Mouse (Mus musculus) lung, embryonic 16.5 days (tissue): Measurements from ENCODE around the gene Il10. TPM values are rescaled to one million over a fixed set of nuclear protein-coding genes. Genes with fewer than 3 reads are reported as not detected.

Experiments used
- ATAC-seq: fragments of 200-750 bp; cut with Nextera tagmentation; 2 replicates; pipeline ENCODE4 v1.8.0; 2017; ENCODE audit warnings: low read depth, mild to moderate bottlenecking, moderate library complexity
- H3K27ac ChIP-seq: fragments of 300-500 bp; sonication (generic); 2 replicates; pipeline ENCODE4 v1.5.1; 2014; ENCODE audit warnings: mild to moderate bottlenecking, control low read depth, low read length
- H3K27me3 ChIP-seq: fragments of 300-500 bp; sonication (generic); 2 replicates; pipeline ENCODE4 v1.6.1; 2014; ENCODE audit warnings: low read depth, low read length, mixed read lengths; ENCODE audit not compliant: control insufficient read depth, insufficient read depth
- H3K36me3 ChIP-seq: fragments of 300-500 bp; sonication (generic); 2 replicates; pipeline ENCODE4 v1.6.1; 2014; ENCODE audit warnings: low read length; ENCODE audit not compliant: control insufficient read depth, insufficient read depth
- H3K4me1 ChIP-seq: fragments of 300-500 bp; sonication (generic); replicated peaks from 2 replicates; pipeline ENCODE4 v1.6.1; 2014; ENCODE audit warnings: low read length, mixed read lengths; ENCODE audit not compliant: control insufficient read depth, insufficient read depth
- H3K4me2 ChIP-seq: fragments of 300-500 bp; sonication (generic); 2 replicates; pipeline ENCODE4 v1.6.1; 2014; ENCODE audit warnings: low read depth, low read length, control low read depth
- H3K4me3 ChIP-seq: fragments of 300-500 bp; sonication (generic); 2 replicates; pipeline ENCODE4 v1.5.1; 2014; ENCODE audit warnings: mild to moderate bottlenecking, low read length, control low read depth
- H3K9ac ChIP-seq: fragments of 300-500 bp; sonication (generic); 2 replicates; pipeline ENCODE4 v1.6.1; 2014; ENCODE audit warnings: low read length, control low read depth
- H3K9me3 ChIP-seq: fragments of 300-500 bp; sonication (generic); 2 replicates; pipeline ENCODE4 v1.6.1; 2016; ENCODE audit warnings: low read length; ENCODE audit not compliant: control insufficient read depth
- WGBS: fragments of 180-500 bp; shearing (Covaris S2); extraction: QIAGEN DNeasy Blood & Tissue Kit; methylation state at CpG from one replicate; pipeline ENCODE4 v1.1.7; 2014; 5-methylcytosine and 5-hydroxymethylcytosine counted together
- polyA plus RNA-seq: library from polyadenylated mRNA; unstranded; fragments of >200 nt; fragmentation: Nextera tagmentation; extraction: Ambion mirVana; gene quantifications from 2 replicates; pipeline ENCODE4 v1.2.1, GENCODE M21; 2015

The Il10 gene
- polyA plus RNA-seq, 1 experiment from 2014 or later: not detected

DNA sequence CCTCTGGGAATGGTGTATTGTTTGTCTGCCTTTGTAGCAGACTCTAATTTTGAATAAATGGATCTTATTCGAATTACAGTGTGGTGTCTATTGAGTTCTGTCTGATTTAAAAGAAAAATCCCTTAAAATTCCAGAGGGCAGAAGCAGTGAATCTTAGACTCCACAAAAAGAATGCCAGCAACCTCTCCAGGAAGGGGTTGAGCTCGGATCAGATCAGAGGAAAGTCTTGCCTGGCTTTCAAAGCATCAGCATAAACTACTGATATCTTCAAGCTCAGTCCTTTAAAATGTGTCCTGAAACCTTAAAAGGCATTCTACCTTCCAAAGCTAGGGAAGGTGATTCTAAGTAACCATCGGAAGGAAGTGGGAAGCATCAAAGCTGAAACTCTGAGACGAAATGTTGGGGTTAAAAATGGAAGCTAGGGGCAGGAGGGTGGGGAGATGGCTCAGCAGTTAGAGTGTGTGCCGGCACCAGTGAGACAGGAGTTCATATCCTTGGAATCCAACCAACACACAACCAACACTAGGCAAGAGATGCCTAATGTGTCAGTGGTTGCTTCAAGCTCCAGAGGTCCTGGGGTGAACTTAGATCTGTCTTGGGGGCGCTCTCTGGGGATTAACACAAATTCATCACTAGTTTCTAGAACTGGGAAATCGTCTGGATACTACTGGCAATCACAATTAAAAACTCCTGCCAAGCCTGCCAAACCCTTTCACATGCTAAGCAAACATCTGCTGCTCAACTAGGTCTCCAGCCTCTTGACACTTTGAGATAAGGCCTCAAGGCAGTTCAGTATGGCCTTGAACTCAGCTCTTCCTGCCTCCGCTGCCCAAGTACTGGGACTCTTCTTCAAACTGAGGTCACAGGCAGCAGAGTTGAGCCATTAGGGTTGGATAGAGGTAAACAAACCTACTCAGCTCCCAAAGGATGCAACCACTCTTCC, 5.5 kb downstream of the Il10 start:
- Histone ChIP-seq H3K9ac (no peak overlapping the region), H3K27ac (no peak overlapping the region), H3K4me1 (no peaks in the 10 kb centered on the region), H3K27me3 (no peaks in the 10 kb centered on the region), H3K4me3 (no peak overlapping the region), H3K9me3 (no peaks in the 10 kb centered on the region), H3K36me3 (no peaks in the 10 kb centered on the region), H3K4me2 (no peak overlapping the region)
- no peak for ATAC-seq
- WGBS: 62% methylated on average over 8 of the region's 8 CpGs

DNA sequence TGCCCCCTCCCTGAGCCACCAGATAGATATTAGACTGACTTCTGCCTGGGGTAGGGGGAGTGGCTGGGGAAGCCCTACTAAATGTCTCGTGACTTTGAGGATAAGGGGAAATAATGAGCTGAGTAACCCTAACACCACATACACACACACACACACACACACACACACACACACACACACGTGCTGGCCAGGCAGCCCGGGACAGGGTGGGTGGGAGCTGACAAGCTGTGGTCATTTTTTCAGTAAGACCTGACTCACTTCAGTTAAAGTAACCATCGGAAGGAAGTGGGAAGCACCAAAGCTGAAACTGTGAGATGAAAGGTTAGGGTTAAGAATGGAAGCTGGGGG, 6.2 kb downstream of the Il10 start:
- Histone ChIP-seq H3K36me3 (no peaks in the 10 kb centered on the region), H3K4me3 (no peak overlapping the region), H3K27ac (no peak overlapping the region), H3K27me3 (no peaks in the 10 kb centered on the region), H3K9me3 (no peaks in the 10 kb centered on the region), H3K4me1 (no peaks in the 10 kb centered on the region), H3K4me2 (no peak overlapping the region), H3K9ac (no peak overlapping the region)
- WGBS: 52% methylated on average over 4 of the region's 4 CpGs
- no peak for ATAC-seq

DNA sequence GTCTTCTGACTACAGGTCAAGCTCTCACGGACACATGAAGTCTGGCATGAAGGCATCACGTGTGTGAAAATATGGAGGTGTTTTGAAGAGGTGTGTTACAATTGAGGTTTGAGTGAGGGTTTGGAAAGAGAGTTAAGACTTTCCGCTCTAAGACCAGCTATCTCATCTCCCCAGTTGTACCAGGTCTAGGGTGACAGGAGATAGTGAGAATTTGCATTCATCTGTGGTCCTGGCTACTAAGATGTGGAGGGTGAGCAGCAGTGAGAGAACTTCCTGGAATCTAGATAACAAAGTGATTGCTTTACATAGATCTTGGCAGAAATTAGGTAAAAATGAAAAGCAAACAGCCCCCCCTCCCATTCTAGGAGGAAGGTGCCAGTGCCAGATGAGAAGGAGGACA, 9.6 kb downstream of the Il10 start:
- no peak for ATAC-seq
- WGBS: 72% methylated on average over 3 of the region's 3 CpGs
- H3K4me2 ChIP-seq: no peak overlapping the region

DNA sequence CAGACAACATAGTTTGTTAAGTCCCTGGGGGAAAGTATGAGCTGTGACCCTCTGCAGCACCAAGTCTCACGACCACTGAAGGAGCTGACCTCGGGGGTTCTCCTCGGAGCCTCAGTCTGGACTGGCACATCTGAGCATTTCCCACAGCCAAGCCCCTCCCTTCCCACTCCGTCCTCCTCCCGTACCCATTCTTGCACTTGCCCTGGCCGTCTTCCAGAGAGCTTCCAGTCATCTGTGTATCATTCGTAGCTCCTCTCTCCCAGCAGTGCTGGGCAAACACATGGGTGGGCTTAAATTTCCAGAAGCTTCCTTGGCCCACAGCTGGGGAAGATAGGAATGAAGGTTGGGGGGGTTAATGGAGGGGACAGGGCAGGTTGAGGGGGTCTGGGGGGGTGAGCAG, 10.6 kb downstream of the Il10 start:
- 20% methylated on average over 7 of the region's 7 CpGs for WGBS
- H3K27ac ChIP-seq: no peak overlapping the region
- ATAC-seq: no peak

More for the DNA sequence above, 9.6 kb downstream of the Il10 start:
- no peaks in the 10 kb centered on the region for H3K27me3 ChIP-seq
- H3K4me3 ChIP-seq: no peak overlapping the region
- H3K27ac ChIP-seq: no peak overlapping the region
- H3K9me3 ChIP-seq: no peaks in the 10 kb centered on the region
- no peaks in the 10 kb centered on the region for H3K4me1 ChIP-seq
- no peaks in the 10 kb centered on the region for H3K36me3 ChIP-seq
- no peak overlapping the region for H3K9ac ChIP-seq

DNA sequence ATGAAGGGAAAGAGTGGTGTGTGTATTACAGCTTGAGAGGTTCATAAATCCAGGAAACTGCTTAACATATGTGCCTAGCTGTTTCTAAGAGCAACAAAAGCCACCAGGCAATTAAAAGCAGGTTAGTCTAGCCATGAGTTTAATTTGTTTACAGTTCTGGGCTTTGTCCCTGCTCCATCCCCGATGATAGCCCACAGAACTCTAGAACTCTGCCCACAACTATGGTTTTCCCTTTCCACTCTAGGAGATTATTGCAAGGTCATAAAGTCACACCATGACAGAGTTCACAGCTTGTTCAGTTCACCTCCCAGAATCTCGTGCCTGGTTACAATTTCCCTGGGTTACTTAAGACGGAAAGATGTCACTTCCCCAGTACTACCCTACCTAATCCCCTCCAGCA, 11.6 kb downstream of the Il10 start:
- H3K4me1 ChIP-seq: no peaks in the 10 kb centered on the region
- no peak overlapping the region for H3K4me3 ChIP-seq
- no peak for ATAC-seq
- no peak overlapping the region for H3K9ac ChIP-seq
- no peak overlapping the region for H3K4me2 ChIP-seq
- no peaks in the 10 kb centered on the region for H3K27me3 ChIP-seq
- 55% methylated on average over 3 of the region's 3 CpGs for WGBS
- H3K36me3 ChIP-seq: no peaks in the 10 kb centered on the region
- no peaks in the 10 kb centered on the region for H3K9me3 ChIP-seq
- no peak overlapping the region for H3K27ac ChIP-seq

More for the DNA sequence above, 10.6 kb downstream of the Il10 start:
- Histone ChIP-seq H3K9ac (no peak overlapping the region), H3K9me3 (no peaks in the 10 kb centered on the region), H3K4me1 (no peaks in the 10 kb centered on the region), H3K36me3 (no peaks in the 10 kb centered on the region), H3K4me2 (no peak overlapping the region), H3K27me3 (no peaks in the 10 kb centered on the region), H3K4me3 (no peak overlapping the region)

DNA sequence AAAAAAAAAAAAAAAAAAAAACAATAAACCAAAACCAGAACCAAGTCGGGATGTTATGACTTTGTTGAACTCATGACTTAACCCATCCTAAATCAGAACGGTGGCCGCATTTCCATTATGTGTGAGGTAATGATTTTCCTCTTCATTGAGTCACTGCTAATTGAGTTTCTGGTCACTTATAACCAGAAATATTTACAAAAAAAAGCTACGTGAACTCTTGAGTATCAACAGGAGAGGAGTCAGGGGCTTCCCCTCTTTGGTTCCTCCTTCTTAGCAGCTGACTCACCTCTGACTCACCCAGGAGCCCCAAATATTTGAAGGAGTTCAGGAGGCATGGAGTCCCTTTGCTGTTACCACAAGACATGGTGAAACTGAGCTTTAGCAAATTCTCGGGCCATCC, 18.4 kb downstream of the Il10 start:
- H3K4me3 ChIP-seq: no peak overlapping the region
- H3K27me3 ChIP-seq: no peaks in the 10 kb centered on the region
- H3K9me3 ChIP-seq: no peaks in the 10 kb centered on the region
- H3K4me1 ChIP-seq: no peaks in the 10 kb centered on the region
- WGBS: 88% methylated on average over 5 of the region's 5 CpGs
- H3K27ac ChIP-seq: no peak overlapping the region
- H3K36me3 ChIP-seq: no peaks in the 10 kb centered on the region
- no peak overlapping the region for H3K9ac ChIP-seq
- no peak overlapping the region for H3K4me2 ChIP-seq
- no peak for ATAC-seq

DNA sequence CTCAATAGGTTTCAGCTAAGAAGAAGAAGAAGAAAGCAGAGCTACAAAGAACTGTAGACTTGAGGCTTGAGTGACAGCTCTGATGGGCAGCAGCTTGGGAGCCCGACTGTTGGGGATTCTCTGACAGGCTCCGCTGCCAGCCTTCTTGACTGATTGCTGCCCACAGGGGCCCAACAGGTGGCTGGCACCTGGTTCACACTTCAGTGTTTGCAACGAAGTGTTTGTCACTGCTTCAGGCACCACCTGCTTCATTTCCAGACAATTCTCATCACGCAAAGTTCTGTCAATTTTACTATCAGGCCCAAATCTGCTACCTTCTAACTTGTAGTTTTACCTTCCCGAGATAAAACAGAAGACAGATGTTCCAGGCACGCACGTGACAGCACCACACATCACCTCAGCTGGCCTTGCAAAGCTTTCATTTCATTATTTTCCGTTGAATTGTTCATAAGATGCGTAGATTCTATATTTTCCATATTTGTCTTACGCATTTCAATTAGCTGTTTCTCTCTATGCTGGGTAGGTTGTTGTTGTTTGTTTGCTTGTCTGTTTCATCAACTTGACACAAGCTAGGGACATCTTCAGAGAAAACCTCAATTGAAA, 18.9 kb downstream of the Il10 start:
- H3K27me3 ChIP-seq: no peaks in the 10 kb centered on the region
- H3K4me1 ChIP-seq: no peaks in the 10 kb centered on the region
- H3K4me2 ChIP-seq: no peak overlapping the region
- H3K27ac ChIP-seq: no peak overlapping the region
- no peak overlapping the region for H3K4me3 ChIP-seq
- H3K9me3 ChIP-seq: no peaks in the 10 kb centered on the region
- WGBS: 74% methylated on average over 10 of the region's 10 CpGs
- no peaks in the 10 kb centered on the region for H3K36me3 ChIP-seq
- H3K9ac ChIP-seq: no peak overlapping the region
- ATAC-seq: no peak

DNA sequence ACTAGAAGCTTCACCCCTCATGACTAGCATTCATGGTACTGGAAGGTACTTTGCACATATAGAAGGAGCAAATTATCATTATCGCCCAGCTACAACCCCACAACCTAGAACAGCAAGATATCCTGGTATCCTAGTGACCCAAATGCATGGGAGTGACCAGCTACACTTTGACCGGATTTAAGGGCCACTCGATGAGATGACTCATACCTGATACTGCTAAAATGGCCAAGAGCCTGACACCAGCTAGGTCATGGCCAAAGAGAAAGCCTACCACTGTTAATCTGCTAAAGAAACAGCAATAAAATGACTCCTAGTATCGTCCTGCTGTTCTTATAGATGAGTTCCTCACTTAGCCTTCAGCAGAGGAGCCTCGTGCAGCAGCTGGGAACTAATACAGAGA, 19.8 kb downstream of the Il10 start:
- H3K36me3 ChIP-seq: no peaks in the 10 kb centered on the region
- 85% methylated on average over 5 of the region's 5 CpGs for WGBS
- H3K9ac ChIP-seq: no peak overlapping the region
- H3K4me1 ChIP-seq: no peaks in the 10 kb centered on the region
- H3K27ac ChIP-seq: no peak overlapping the region
- no peak overlapping the region for H3K4me2 ChIP-seq
- no peak overlapping the region for H3K4me3 ChIP-seq
- ATAC-seq: no peak
- H3K27me3 ChIP-seq: no peaks in the 10 kb centered on the region
- no peaks in the 10 kb centered on the region for H3K9me3 ChIP-seq

DNA sequence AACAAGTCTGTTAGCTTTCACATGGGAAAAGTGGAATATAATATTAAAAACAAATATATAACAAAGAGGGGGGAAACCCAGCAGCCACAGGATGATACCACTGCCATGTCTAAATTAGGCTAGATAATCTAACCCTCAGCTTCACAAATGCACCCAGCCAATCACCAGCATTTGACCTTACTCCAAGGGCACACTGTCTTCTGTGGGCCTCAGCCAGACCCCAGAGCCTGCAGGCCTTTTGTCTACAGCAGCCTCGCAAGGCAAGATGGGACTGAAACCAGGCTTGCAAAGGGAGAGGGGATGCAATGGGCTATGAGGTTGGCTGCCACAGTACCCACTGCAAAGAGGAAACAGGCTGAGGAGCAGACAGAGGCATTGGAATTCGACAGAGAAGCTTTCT, 22.6 kb downstream of the Il10 start:
- Histone ChIP-seq H3K27ac (no peak overlapping the region), H3K4me1 (no peaks in the 10 kb centered on the region), H3K4me3 (no peak overlapping the region), H3K36me3 (no peaks in the 10 kb centered on the region), H3K4me2 (no peak overlapping the region), H3K9me3 (no peaks in the 10 kb centered on the region), H3K9ac (no peak overlapping the region), H3K27me3 (no peaks in the 10 kb centered on the region)
- ATAC-seq: no peak
- WGBS: 64% methylated on average over 2 of the region's 2 CpGs
